Mouse (Mus musculus) bone marrow, adult 2 months (tissue): Measurements from ENCODE around the gene Apopt1.

ENCODE experiments used
- CTCF ChIP-seq: fragments of 200-500 bp; IDR thresholded peaks from 2 replicates; pipeline ENCODE4 v1.5.1; 2011; ENCODE audit warnings: low read length, control low read depth; ENCODE audit not compliant: control insufficient read depth, insufficient read depth
- POLR2A ChIP-seq: fragments of 200-500 bp; IDR thresholded peaks from 2 replicates; pipeline ENCODE4 v1.6.1; 2011; ENCODE audit warnings: low read depth, mild to moderate bottlenecking, control low read depth, low read length, borderline replicate concordance; ENCODE audit not compliant: control insufficient read depth

DNA sequence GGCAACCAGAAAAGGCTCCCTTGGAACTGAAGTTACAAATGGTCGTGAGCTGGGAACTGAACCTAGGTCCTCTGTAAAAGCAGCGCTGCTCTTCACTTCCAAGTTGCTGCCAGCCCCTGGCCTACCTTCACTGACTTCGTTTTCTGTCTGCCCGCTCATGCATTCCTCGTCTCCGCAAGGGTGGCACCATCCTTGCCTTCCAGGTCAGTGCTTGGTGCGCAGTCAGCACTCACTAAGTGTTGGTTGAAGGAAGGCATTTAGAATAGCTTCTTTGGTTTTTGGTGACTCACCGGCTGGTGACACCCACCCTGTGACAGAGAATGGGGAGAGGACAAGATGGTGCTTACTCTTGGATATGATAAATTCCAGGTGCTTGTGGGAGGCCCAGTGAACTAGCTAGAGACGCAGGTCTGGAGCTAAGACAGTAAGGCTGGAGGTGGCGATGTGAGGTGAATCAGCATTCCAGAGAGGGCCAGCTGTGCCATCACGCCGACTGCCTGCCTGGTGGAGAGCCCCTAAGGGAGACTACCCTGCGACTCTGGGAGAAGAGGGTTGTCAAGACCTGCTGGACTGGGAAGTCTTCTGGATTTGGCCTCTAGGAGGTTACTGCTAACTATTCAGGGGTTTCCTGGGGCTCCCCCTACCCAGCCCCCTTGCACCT lies 49.7 kb downstream of the Apopt1 start:
- TF ChIP-seq POLR2A (no peak), CTCF (no peak)
